8 mouse cellular contexts compared by ENCODE assay signal in the genomic region with DNA sequence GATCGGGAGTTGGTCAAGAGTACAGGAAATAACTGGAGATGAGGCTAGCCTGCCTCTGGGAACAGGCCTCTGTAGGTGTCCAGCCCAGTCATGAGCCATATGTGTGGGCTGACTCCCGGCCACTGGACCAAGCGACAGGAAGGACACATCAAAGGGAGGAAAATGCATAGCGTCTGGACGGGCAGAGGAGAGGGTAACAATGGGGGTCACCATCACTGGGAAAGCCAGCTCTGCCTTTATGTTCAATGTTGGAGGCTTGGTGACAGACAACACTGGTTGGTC. TPM values are rescaled to one million over a fixed set of nuclear protein-coding genes. Genes with fewer than 3 reads are reported as not detected.
DNase-seq lines count a peak whose midpoint lies in the region; ATAC-seq lines count a peak whose summit lies in the region.

No protein-coding gene starts in this region.

- H3K36me3 ChIP-seq in forebrain, embryonic 12.5 days (replicated peaks) = no peaks in the 10 kb centered on the region
- no peaks in the 10 kb centered on the region for H3K36me3 ChIP-seq in liver, embryonic 13.5 days

- H3K27ac ChIP-seq in forebrain, embryonic 12.5 days = no peak overlapping the region
- no peak overlapping the region for H3K27ac ChIP-seq in liver, embryonic 13.5 days

- peaks cover 68% of the 10 kb centered on the region for H3K4me1 ChIP-seq in forebrain, embryonic 12.5 days
- peaks cover 81% of the 10 kb centered on the region for H3K4me1 ChIP-seq in liver, embryonic 13.5 days (replicated peaks)

- H3K9me3 ChIP-seq in forebrain, embryonic 12.5 days = no peaks in the 10 kb centered on the region
- no peaks in the 10 kb centered on the region for H3K9me3 ChIP-seq in liver, embryonic 13.5 days (replicated peaks)

- 17% methylated on average over 5 of the region's 5 CpGs for WGBS in forebrain, embryonic 12.5 days
- 10% methylated on average over 5 of the region's 5 CpGs for WGBS in liver, embryonic 13.5 days (ENCODE audit: insufficient replicate concordance)

- H3K4me2 ChIP-seq in forebrain, embryonic 12.5 days = no peak overlapping the region
- peak overlapping the region; percentile 14; the same call in 1 of the 2 replicates for H3K4me2 ChIP-seq in liver, embryonic 13.5 days

- H3K27me3 ChIP-seq in forebrain, embryonic 12.5 days = peaks cover 25% of the 10 kb centered on the region
- peaks cover 31% of the 10 kb centered on the region for H3K27me3 ChIP-seq in liver, embryonic 13.5 days

- ATAC-seq in cerebellum, adult (ENCODE audit: insufficient number of reproducible peaks, low FRiP score, low TSS enrichment) = no peak
- no peak for ATAC-seq in forebrain, embryonic 12.5 days (ENCODE audit: low FRiP score)
- no peak for ATAC-seq in liver, embryonic 13.5 days (ENCODE audit: low read depth)

- peak; percentile 57 for DNase-seq in cerebellum, adult 9-11 months
- DNase-seq in kidney, postnatal 4 days = peak; percentile 20 to 43
- no peak for DNase-seq in kidney, postnatal 10 days
- no peak for DNase-seq in liver, embryonic 13.5 days
- DNase-seq in urinary bladder, adult 18-20 months (ENCODE audit: low spot score in 2 of 2) = no peak
- DNase-seq in urinary bladder, postnatal 25 days (ENCODE audit: low spot score) = no peak

- H3K9ac ChIP-seq in forebrain, embryonic 12.5 days = 0 out of 2 replicates have a peak overlapping the region, but pooled peaks have one; percentile 1
- 0 out of 2 replicates have a peak overlapping the region, but pooled peaks have one; percentile 27 for H3K9ac ChIP-seq in liver, embryonic 13.5 days

- H3K4me3 ChIP-seq in forebrain, embryonic 12.5 days (replicated peaks) = no peak overlapping the region
- H3K4me3 ChIP-seq in liver, embryonic 13.5 days (replicated peaks) = no peak overlapping the region

RNA-seq across cellular contexts. Expression of a gene that starts 41.3 kb away (rescaled TPM):
- 2,923 and 2,975 TPM in 2 replicates for polyA plus RNA-seq in forebrain, embryonic 12.5 days (2016; fragmentation: Nextera tagmentation; extraction: Ambion mirVana)
- polyA plus RNA-seq in liver, embryonic 13.5 days (2015; fragmentation: Nextera tagmentation; extraction: Ambion mirVana) = 712 and 750 TPM in 2 replicates

RNA-seq across cellular contexts. Expression of a gene that starts 54.3 kb away (rescaled TPM):
- 0.82 and 0.91 TPM in 2 replicates for polyA plus RNA-seq in forebrain, embryonic 12.5 days (2016; fragmentation: Nextera tagmentation; extraction: Ambion mirVana)
- polyA plus RNA-seq in liver, embryonic 13.5 days (2015; fragmentation: Nextera tagmentation; extraction: Ambion mirVana) = not detected in 2 replicates

Comparison
In these comparisons a context has a peak if more than half of its experiments do, and no peak if none do; other contexts are left out.
1. DNase-seq: peak in cerebellum, adult 9-11 months (single experiment) and kidney, postnatal 4 days (2 of 2); none in kidney, postnatal 10 days (single experiment), liver, embryonic 13.5 days (single experiment), urinary bladder, adult 18-20 months (0 of 2) and urinary bladder, postnatal 25 days (single experiment).